Mouse (Mus musculus): ENCODE results near the gene Tsen15.

The Tsen15 gene

DNA sequence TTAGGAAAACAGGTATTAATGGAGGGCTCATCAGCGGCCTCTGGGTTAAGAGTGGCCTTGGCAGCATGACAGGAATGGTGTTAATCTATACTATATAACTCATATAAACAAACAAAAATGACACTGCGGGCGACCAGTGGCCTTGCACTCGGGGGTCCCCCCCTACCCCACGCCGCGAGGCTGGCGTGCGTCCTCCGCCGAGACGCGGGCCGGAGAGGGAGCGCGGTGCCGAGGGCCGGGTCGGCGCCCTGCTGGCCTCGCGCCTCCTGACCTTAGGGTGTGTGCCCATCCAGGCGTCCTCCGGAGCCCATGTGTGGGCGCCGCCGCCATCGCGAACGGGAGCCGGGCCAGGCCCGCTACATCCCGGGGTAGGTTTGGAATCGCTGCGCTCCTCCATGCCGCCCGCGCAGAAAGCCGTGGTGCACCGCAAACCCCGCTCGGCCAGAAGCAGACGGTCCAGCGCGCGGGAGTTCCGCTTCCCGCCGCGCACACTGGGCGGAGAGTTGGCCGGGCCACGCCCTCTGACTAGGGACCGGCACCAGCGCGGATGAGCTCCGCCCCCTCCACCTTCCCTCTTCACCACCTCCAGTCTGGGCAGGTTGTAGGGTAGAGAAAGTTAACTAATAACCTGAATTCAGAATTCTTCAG is at the start of gene Tsen15:
Gene Tsen15, minus strand, starts transcription at position 501 of the 648 bp plus-strand sequence.
- DNase-seq (ENCODE audit: low read depth in 1 of 2, low spot score in 2 of 2): peak; percentile 50 to 54

DNA sequence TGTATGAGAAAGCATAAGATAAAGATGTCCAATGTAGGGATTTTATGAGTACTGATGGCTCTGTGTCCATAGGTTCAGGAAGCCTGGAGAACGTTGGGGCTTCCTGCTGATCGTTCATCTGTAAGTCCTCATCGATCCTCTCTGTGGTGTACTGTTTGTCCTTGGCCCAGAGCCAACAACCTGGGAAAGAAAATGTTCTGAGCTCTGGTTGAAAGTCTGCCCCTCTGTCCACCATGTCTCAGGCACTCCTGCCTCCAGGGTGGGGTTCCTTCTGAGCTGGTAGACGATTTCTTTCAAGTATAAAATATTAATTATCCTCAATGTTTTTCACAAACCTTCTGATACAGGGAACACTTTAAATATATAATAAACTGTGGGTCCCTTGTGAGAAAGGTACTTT is 47.7 kb upstream of the Tsen15 start:
- no peak for DNase-seq (ENCODE audit: low read depth in 1 of 2, low spot score in 2 of 2)

DNA sequence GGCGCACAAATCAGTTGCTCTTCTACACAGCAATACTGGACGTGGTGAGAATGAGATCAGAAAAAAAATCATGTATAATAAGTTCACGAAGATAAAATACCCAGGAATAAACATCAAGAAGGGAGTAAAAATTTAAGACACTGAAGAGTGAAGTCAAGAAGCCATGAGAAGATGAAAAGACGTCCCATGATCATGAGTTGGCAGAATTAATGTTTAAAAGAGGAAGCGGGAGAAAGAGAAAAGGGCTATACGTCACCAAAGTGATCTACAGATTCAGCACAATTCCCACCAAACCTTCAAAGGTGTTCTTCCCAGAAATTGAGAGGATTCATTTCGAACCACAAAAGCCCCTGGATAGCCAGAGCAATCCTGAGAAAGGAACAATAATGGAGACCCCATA is 43.3 kb upstream of the Tsen15 start:
- DNase-seq (ENCODE audit: low read depth in 1 of 2, low spot score in 2 of 2): no peak

DNA sequence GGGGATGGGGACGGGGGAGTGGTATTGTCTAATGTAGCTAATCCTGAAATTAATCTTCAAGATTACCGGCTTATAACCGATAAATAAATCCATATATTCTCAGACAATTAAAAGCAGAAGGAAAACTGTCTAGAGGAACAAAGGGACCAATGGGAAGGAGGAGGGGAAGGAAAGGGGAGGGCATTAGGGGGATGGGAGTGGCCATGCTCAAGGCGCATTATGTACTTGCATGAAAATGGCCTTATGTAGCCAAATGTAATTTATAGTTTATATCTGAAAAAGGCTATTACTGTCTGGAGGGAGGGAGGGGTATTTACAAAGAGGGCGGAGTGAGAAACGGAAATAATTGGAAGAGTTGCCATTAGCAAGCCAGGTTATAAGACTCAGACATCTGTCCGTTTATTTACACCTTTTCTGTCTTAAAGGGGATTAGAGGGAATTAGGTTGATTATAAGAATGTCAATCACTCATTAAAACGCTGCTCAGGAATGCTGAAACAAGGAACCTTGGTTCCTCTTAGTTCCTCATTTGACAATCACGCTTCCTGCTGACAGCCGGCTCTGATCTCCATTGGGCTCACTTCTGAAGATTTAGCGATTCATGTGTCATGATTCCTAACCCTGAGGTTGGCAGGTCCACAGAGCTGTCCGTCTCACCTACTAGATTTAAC is 41.6 kb upstream of the Tsen15 start:
- no peak for DNase-seq (ENCODE audit: low read depth in 1 of 2, low spot score in 2 of 2)

DNA sequence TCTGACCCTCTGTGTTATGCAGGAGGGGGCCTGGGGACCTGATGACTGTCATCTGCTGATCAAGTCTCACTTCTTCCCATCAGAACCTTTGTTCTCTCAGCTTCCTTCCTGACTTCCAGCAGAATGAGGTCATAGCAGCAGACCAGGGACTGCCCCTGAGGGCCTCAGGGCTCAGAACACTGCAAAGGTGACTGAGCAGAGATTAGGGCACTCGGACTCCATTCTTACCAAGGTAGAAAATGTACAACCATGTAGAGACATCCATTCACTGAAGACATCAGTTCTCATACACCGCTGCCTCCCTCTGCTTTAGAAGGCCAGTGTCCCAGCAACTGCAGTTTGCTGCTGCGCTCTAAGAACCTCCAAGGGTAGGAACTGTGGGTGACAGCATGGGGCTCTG is 36.6 kb upstream of the Tsen15 start:
- no peak for DNase-seq (ENCODE audit: low read depth in 1 of 2, low spot score in 2 of 2)

DNA sequence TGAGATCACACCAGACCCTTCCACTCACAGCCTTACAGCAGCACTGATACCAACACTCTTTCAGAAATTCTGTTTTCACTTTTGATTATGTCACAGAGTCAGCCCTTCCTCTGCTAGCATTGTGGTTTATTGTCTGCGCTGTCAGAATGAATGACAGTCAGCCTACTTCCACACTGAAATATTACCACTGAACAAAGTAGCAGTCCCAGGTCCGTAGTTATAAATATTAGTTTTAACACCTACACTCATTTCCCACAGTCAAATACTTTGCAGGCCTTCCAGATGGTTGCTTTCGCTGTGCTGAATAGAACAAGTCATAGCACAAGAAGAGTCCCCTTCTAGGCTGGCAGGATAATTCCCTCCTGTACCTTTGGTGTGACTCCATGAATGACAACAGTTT is 35.8 kb upstream of the Tsen15 start:
- no peak for DNase-seq (ENCODE audit: low read depth in 1 of 2, low spot score in 2 of 2)

DNA sequence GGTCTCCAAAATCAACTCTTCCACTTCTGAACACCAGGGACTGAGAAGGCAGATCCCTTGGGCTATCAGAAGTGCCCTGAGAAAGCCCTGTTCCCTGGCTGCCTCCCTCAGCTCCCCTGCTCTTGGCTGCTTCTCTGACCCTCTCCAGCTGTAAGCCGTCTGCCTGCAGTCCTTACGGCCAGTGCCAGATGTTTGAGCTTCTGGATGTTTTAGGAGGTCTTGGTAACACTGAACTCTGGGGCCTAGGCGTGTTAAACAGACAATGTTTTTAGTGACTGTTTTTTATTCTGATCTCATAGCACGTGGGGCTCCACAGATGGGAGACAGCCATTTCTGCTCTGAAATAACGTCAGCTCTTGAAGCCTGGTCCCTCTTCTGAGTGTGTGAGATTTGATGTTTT is 31.1 kb upstream of the Tsen15 start:
- no peak for DNase-seq (ENCODE audit: low read depth in 1 of 2, low spot score in 2 of 2)

DNA sequence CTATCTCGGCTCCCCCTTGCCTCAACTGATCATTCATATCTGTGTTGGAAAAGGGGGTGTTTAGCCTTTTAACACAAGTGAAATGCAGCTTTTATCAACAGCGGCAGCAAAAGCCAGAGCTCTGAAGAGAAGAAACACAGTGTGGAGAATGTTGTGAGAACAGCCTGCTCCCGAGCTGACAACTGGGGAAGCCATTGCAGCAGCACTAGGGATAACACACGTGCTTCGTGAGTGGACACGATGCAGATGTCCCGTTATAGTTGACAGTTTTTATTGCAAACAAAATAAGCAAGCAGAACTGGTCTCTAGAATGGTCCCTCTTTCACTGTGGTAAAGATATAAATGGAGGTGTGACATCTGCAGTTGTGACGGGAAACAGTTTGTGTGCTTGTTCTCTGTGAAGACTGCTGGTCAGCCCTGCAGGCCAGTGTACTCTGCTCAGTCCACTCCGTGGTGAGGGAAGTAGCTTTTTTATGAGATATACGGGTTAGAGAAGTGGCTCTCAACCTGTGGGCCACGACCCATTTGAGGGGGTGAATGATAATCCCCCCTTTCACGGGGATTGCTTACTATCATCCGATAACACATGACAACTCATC is 29.9 kb upstream of the Tsen15 start:
- DNase-seq (ENCODE audit: low read depth in 1 of 2, low spot score in 2 of 2): no peak

DNA sequence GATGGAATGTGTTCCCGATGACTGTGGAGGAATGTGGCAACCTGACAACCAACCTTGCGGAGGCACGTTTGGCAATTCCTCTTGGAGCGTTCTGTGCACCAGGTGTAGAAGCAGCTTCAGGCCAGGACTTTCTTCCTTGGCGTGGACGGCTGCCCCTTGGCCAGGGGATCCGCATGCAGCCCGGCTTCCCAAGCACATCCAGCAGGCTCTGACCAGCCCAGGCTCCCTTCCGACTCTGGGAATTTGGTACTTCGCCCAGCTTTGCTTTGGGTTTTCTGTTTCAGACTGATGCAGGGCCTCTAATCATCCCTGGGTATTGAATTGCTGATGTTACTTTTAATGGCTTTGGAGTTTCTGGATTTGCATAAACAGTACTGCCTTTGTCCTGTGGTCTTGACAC is 28.0 kb upstream of the Tsen15 start:
- DNase-seq (ENCODE audit: low read depth in 1 of 2, low spot score in 2 of 2): no peak

DNA sequence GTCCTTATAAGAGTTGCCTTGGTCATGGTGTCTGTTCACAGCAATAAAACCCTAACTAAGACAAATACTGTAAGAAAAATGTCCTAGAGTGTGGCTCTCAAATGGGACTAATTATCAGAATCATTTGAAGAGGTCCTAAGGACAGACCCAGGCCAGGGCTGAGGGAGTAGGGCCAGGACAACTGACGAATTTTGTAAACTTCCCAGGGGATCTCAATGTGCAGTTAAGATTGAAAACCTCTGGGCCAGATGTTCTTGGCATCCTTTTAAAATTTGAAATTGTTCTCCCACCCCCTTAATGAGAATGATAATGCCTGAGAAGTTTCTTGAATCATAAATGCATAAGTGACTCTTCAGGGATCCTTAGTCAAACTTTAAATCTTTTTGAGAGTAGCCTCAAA is 27.5 kb upstream of the Tsen15 start:
- no peak for DNase-seq (ENCODE audit: low read depth in 1 of 2, low spot score in 2 of 2)

DNA sequence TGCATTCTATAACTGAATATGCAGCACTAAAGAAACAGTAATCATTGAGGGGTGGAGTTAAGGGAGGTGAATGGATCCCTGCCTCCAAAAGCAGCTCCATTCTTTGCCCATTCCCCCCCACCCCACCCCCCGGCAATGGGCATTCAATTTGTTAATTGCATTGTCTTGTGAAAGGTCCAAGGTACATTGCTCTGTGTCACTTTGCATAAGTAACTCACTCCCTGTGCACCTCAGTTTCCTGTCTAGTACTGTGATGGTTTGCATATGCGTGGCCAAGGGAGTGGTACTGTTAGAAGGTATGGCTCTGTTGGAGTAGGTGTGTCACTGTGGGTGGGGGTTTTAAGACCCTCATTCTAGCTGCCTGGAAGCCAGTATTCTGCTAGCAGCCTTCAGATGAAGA is 26.6 kb upstream of the Tsen15 start:
- DNase-seq (ENCODE audit: low read depth in 1 of 2, low spot score in 2 of 2): no peak

DNA sequence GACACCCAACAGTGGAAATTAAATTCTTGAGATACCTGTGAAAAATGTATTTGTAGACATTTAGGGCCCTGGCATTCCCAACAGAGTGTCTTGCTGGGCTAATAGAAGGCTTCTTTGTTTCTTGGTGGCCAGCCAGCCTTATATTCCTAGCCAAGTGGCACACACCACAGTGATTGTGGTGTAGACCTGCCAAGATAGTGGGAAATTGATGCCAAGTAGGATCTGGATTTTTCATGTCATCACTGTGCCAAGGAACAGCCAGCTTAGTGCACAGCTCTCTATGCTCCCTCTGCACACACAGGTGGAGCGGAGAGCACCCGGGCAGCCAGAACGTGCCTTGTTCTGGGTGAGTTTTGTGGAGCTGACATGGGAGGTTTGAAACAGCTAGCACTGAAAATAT is 24.2 kb upstream of the Tsen15 start:
- no peak for DNase-seq (ENCODE audit: low read depth in 1 of 2, low spot score in 2 of 2)

DNA sequence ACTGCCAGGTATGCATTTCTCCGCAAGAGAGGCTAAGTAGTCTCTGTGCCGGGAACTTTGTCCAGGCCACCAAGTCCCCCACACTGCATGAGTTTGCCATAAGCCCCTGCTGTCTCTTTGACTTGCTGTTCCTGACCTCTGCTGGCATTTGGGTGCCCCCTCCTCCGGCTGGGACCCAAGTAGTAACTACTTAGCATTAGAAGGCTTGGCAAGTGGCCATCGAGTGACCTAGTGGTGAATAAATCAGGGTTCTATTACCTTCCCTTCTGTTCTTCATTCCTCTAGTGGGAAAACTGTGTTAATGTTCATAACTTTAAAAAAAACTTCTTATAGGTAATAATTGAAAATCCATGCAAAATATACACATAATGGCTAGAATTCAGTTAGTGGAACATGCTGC is 22.9 kb upstream of the Tsen15 start:
- DNase-seq (ENCODE audit: low read depth in 1 of 2, low spot score in 2 of 2): no peak

DNA sequence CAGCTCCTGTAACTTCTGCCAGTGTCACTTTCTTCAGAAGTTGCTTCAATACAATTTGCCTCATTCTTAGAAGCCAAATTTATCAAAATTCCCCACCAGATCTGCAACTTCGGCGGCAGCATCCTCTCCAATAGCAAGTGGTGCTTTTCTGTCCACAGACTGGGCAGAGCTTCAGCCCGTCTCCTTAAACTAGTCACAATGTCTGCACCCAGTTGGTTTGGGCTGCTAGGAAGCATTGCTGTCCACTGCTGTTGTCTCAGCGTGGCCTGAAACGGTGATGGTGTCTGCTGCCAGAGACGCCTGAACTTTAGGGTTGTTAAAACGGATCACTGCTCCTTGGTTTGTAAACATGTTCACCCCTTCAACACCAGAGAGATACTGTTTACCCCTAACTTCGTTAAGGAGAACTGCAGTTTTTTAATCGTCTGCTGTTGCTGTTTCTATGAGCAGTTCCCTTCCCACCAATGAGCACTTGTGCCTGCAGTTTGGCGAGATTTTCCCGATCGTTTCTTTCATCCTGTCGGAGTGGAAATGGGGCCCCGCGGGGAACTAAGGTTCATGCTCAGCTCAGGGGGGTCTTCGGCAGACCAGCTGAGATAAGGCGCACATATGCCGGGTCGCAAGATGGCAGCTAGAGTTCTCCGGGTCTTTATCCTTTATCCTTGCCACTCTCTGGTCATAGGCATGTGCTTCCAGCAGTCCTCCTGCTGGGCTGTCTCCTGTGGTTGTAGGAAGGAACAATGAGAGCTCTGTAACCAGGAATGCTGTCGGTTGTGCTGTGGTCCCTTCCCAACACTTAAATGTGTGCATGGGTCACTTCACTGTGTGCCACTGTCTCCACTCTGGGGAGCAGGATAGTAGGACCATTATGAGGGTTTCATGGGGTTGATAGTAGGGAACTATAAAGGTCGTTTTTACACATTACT is 20.8 kb upstream of the Tsen15 start:
- DNase-seq (ENCODE audit: low read depth in 1 of 2, low spot score in 2 of 2): no peak

DNA sequence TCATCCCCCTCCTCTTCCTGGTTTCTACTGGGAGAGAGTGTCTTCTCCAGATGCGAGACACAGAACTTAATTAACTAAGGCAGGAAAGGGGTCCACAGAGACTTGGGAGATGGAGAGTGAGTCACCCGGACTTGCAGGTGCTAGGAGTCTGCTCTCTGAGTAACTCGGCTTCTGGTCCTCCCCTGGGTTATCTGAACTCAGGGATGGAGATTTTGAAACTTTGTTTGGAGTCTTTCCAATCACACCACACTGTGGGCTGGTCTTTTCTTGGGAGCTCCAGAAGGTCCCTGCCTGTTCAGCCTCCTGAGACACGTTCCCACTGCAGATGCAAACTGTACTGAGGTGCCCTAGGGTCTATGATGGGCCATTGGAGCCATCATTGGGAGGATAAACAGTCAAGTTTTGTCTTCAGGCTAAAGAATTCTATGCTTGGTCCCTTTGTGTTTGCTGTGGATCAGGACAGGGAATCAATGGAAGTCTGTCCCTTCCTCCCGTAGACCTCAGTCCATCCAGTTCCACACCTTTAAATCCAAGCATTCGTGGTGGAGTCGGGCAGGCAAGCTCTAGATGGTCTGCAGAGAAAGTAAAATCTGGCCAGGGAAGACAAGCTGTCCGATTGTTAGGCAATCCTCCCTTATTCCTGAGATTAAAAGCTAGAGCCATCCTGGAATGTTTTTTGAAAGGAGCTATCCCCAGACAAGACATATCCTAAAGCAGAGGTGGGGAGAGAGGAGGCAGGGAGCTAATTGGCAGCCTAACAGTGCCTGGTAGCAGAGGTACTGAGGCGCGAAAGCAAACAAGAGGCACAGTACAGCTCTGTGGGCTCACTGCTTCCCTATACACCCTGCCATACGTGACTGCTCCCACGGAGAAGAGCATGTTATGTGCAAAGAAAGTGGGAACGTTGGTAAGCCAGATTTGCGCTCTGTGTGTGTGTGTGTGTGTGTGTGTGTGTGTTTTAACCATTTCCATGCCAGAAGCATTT is 14.4 kb upstream of the Tsen15 start:
- no peak for DNase-seq (ENCODE audit: low read depth in 1 of 2, low spot score in 2 of 2)

DNA sequence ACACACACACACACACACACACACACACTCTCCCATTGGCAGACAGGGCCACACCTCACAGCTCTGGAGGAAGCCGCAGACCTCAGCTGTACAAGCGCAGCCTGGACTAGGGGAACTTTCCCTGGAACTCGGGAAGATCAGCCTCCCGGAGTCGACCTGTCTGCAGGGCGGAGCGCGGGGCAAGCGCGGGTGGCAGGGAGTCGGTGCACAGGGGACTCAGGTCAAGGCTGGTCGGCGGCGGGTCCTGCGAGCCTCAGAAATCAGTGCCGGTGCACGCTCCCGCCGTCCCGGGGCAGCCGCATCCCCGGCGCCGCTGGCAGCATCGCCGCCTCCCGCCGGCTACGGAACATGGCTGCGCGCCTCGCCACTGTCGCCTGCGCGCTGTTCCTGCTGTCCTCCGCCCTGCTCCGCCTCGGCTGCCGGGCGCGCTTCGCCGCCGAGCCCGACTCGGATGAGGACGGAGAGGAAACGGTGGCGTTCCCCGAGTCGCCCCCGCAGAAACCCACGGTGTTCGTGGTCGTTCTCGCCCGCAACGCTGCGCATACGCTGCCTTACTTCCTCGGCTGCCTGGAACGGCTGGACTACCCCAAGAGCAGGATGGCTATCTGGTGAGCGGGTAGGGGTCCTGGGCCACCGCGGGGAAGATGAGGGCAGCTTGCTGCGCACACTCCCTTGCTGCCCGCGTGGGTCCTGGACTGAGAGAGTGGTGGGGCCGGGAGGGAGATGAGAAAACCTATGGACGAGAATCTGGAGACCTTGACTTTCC is 13.5 kb upstream of the Tsen15 start, which contains the start of gene Colgalt2:
Gene Colgalt2, plus strand, starts transcription at position 41 of the 766 bp plus-strand sequence.
- DNase-seq (ENCODE audit: low read depth in 1 of 2, low spot score in 2 of 2): no peak

DNA sequence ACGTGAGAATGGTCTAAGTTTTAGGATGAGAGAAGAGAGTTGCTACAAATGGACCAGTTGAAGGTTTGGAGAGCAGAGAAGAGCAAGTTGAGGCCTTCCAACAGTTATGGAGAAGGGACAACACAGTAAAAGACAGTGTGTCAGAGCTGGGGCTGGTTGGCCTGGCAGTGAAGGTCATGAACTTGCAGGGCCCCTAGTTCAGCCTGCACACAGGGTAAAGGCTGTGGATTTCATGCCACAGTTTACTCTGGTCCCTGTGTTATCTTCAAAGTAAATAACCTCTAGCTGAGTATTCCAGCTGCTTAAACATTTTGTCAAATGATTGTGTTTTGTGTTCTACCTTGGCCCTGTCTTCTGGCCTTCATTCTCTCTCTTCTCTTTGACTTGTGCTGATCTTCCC is 12.2 kb upstream of the Tsen15 start:
- no peak for DNase-seq (ENCODE audit: low read depth in 1 of 2, low spot score in 2 of 2)

DNA sequence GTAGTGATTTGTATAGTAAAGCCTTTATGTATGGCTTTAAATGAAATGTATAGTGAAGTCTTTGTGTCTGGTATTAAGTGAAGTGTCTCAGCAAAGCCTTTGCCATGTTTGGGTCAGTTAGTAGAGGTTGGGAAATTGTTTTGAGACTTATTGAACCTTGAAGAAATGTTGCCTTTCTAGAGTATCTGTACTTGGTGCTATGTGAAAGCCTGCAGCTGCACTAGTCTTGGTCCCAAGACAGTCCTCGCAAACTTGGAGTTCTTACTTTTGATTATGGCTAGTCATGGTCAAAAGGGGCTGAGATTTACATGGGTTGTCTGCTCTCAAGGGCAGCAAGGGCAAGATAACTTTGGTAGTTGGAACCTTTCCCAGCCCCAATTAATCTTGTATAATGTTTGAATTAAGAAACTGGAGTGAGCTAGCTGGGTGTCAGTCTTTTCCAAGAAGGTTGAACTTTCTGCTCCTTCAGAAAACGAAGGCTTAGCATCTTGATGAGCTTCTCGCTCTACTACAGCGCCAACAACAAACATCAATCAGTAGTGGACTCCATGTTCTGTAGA is 8.5 kb upstream of the Tsen15 start:
- no peak for DNase-seq (ENCODE audit: low read depth in 1 of 2, low spot score in 2 of 2)

DNA sequence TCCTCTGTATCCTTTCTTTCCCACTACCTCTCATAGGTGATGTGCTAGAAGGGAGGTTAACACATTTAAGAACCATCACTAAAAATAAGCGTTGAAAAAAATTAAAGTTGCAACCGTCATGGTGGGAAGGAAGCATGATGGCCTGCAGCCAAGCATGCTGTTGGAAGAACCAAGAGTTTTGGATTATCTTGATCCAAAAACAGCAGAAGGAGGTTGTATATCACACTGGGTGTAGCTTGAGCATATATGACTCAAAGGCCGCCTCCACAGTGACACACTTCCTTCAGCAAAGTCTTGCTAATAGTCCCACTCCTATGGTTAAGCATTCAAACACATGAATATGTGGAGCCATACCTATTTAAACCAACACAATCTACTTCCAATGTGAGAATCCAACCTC is 7.6 kb upstream of the Tsen15 start:
- no peak for DNase-seq (ENCODE audit: low read depth in 1 of 2, low spot score in 2 of 2)

Measured in monocyte, adult 2 months (primary cell).